Mouse (Mus musculus): ENCODE measurements at regions not wholly inside any gene's neighbourhood (a gene's known extent, or its start where the extent isn't known, plus 50 kb on each side); places are given as distances from the start of the nearest gene placed in this dataset.

GRCm38 (mm10) chr7:83201126-83201686 lies 334.1 kb downstream of the Mex3b start:
- no peaks in the 10 kb centered on the region for H3K79me2 ChIP-seq (ENCODE audit: control insufficient read depth, insufficient read depth, low read length)
- no peaks in the 10 kb centered on the region for H3K4me1 ChIP-seq (ENCODE audit: control insufficient read depth, insufficient read depth, low read length)
- no peaks in the 10 kb centered on the region for H3K36me3 ChIP-seq (ENCODE audit: control insufficient read depth, insufficient read depth, low read length)
- H3K27me3 ChIP-seq (ENCODE audit: control insufficient read depth, insufficient read depth, low read length) = no peaks in the 10 kb centered on the region
- no peak overlapping the region for H3K27ac ChIP-seq (replicated peaks; ENCODE audit: insufficient read depth, low read depth, low read length)
- H3K9ac ChIP-seq (ENCODE audit: low read depth, low read length) = no peak overlapping the region
- H3K4me3 ChIP-seq (ENCODE audit: insufficient read depth, low read depth, low read length) = no peak overlapping the region
- 63% methylated on average over 7 of the region's 7 CpGs for whole genome bisulfite sequencing
- no peak for DNase-seq (ENCODE audit: extremely low read depth, low read depth, low spot score)
- TF ChIP-seq POLR2A (IDR thresholded peaks at IDR 0.05; ENCODE audit: extremely low read depth, insufficient read depth, low read length) (no peak), CTCF (IDR thresholded peaks at IDR 0.05; ENCODE audit: low read depth, low read length) (no peak)

- H3K36me3 ChIP-seq (ENCODE audit: control insufficient read depth, insufficient read depth, low read length) = no peaks in the 10 kb centered on the region
- no peak overlapping the region for H3K9ac ChIP-seq (ENCODE audit: low read depth, low read length)
- no peaks in the 10 kb centered on the region for H3K27me3 ChIP-seq (ENCODE audit: control insufficient read depth, insufficient read depth, low read length)
- DNase-seq (ENCODE audit: extremely low read depth, low read depth, low spot score) = no peak
- TF ChIP-seq POLR2A (IDR thresholded peaks at IDR 0.05; ENCODE audit: extremely low read depth, insufficient read depth, low read length) = no peak
- 0 out of 2 replicates have a peak, but pooled peaks have one; percentile 2 for TF ChIP-seq CTCF (IDR thresholded peaks at IDR 0.05; ENCODE audit: low read depth, low read length)
- H3K4me1 ChIP-seq (ENCODE audit: control insufficient read depth, insufficient read depth, low read length) = no peaks in the 10 kb centered on the region
- no peaks in the 10 kb centered on the region for H3K79me2 ChIP-seq (ENCODE audit: control insufficient read depth, insufficient read depth, low read length)
- no peak overlapping the region for H3K4me3 ChIP-seq (ENCODE audit: insufficient read depth, low read depth, low read length)
- H3K27ac ChIP-seq (replicated peaks; ENCODE audit: insufficient read depth, low read depth, low read length) = no peak overlapping the region
- WGBS = 12% methylated on average over 11 of the region's 11 CpGs
Measured at GRCm38 (mm10) chr7:83201768-83202493, 334.8 kb downstream of the Mex3b start.

GRCm38 (mm10) chr7:83203311-83204012 lies 336.3 kb downstream of the Mex3b start:
- no peak overlapping the region for H3K27ac ChIP-seq (replicated peaks; ENCODE audit: insufficient read depth, low read depth, low read length)
- TF ChIP-seq CTCF (IDR thresholded peaks at IDR 0.05; ENCODE audit: low read depth, low read length) (no peak), POLR2A (IDR thresholded peaks at IDR 0.05; ENCODE audit: extremely low read depth, insufficient read depth, low read length) (no peak)
- no peaks in the 10 kb centered on the region for H3K4me1 ChIP-seq (ENCODE audit: control insufficient read depth, insufficient read depth, low read length)
- H3K79me2 ChIP-seq (ENCODE audit: control insufficient read depth, insufficient read depth, low read length) = no peaks in the 10 kb centered on the region
- H3K4me3 ChIP-seq (ENCODE audit: insufficient read depth, low read depth, low read length) = no peak overlapping the region
- H3K36me3 ChIP-seq (ENCODE audit: control insufficient read depth, insufficient read depth, low read length) = no peaks in the 10 kb centered on the region
- H3K27me3 ChIP-seq (ENCODE audit: control insufficient read depth, insufficient read depth, low read length) = no peaks in the 10 kb centered on the region
- no peak overlapping the region for H3K9ac ChIP-seq (ENCODE audit: low read depth, low read length)
- 75% methylated on average over 10 of the region's 10 CpGs for WGBS
- DNase-seq (ENCODE audit: extremely low read depth, low read depth, low spot score) = no peak

GRCm38 (mm10) chr7:83204013-83204365 lies 336.9 kb downstream of the Mex3b start:
- Histone ChIP-seq H3K36me3 (ENCODE audit: control insufficient read depth, insufficient read depth, low read length) (no peaks in the 10 kb centered on the region), H3K4me3 (ENCODE audit: insufficient read depth, low read depth, low read length) (no peak overlapping the region), H3K9ac (ENCODE audit: low read depth, low read length) (no peak overlapping the region), H3K79me2 (ENCODE audit: control insufficient read depth, insufficient read depth, low read length) (no peaks in the 10 kb centered on the region), H3K4me1 (ENCODE audit: control insufficient read depth, insufficient read depth, low read length) (no peaks in the 10 kb centered on the region), H3K27me3 (ENCODE audit: control insufficient read depth, insufficient read depth, low read length) (no peaks in the 10 kb centered on the region), H3K27ac (replicated peaks; ENCODE audit: insufficient read depth, low read depth, low read length) (no peak overlapping the region)
- no peak for DNase-seq (ENCODE audit: extremely low read depth, low read depth, low spot score)
- TF ChIP-seq CTCF (IDR thresholded peaks at IDR 0.05; ENCODE audit: low read depth, low read length) (no peak), POLR2A (IDR thresholded peaks at IDR 0.05; ENCODE audit: extremely low read depth, insufficient read depth, low read length) (no peak)
- 25% methylated on average over 4 of the region's 4 CpGs for WGBS

GRCm38 (mm10) chr7:83204701-83205100 lies 337.6 kb downstream of the Mex3b start:
- Histone ChIP-seq H3K79me2 (ENCODE audit: control insufficient read depth, insufficient read depth, low read length) (no peaks in the 10 kb centered on the region), H3K27ac (replicated peaks; ENCODE audit: insufficient read depth, low read depth, low read length) (no peak overlapping the region), H3K27me3 (ENCODE audit: control insufficient read depth, insufficient read depth, low read length) (no peaks in the 10 kb centered on the region), H3K9ac (ENCODE audit: low read depth, low read length) (no peak overlapping the region), H3K4me3 (ENCODE audit: insufficient read depth, low read depth, low read length) (no peak overlapping the region), H3K36me3 (ENCODE audit: control insufficient read depth, insufficient read depth, low read length) (no peaks in the 10 kb centered on the region), H3K4me1 (ENCODE audit: control insufficient read depth, insufficient read depth, low read length) (no peaks in the 10 kb centered on the region)
- WGBS = 67% methylated on average over 8 of the region's 8 CpGs
- no peak for DNase-seq (ENCODE audit: extremely low read depth, low read depth, low spot score)
- TF ChIP-seq POLR2A (IDR thresholded peaks at IDR 0.05; ENCODE audit: extremely low read depth, insufficient read depth, low read length) = no peak
- TF ChIP-seq CTCF (IDR thresholded peaks at IDR 0.05; ENCODE audit: low read depth, low read length) = no peak

Measured in liver, adult 2 months (tissue).